Mouse (Mus musculus) myocyte (in vitro differentiated cells): ENCODE results near the gene Col2a1.

ENCODE experiments used
- CEBPB ChIP-seq: IDR thresholded peaks from 2 replicates; pipeline ENCODE4 v1.6.1; 2011; ENCODE audit warnings: mild to moderate bottlenecking, moderate library complexity; ENCODE audit not compliant: poor library complexity, insufficient read depth, severe bottlenecking
- E2F4 ChIP-seq: IDR thresholded peaks from one replicate; pipeline ENCODE4 v1.6.1; 2011; ENCODE audit warnings: mild to moderate bottlenecking, control low read depth, moderate library complexity; ENCODE audit not compliant: insufficient read depth
- MAX ChIP-seq: IDR thresholded peaks from one replicate; pipeline ENCODE4 v1.6.1; 2011; ENCODE audit warnings: low read depth, mild to moderate bottlenecking, control low read depth
- MYOD1 ChIP-seq, 3 experiments: IDR thresholded peaks; one replicate each; pipeline ENCODE4 v1.6.1; 2011; ENCODE audit warnings: control low read depth in 2 of 3, low read depth in 2 of 3, mild to moderate bottlenecking in 2 of 3, moderate library complexity in 1 of 3; ENCODE audit not compliant: insufficient read length in 2 of 3, control insufficient read depth in 1 of 3
- MYOG ChIP-seq, 3 experiments: IDR thresholded peaks; one replicate each; pipeline ENCODE4 v1.6.1; 2011; ENCODE audit warnings: control low read depth in 2 of 3, low read depth in 2 of 3, mild to moderate bottlenecking in 2 of 3; ENCODE audit not compliant: insufficient read length in 2 of 3, control insufficient read depth in 1 of 3, insufficient read depth in 1 of 3
- POLR2A ChIP-seq: IDR thresholded peaks from one replicate; pipeline ENCODE4 v1.6.1; 2011; ENCODE audit warnings: low read depth, mild to moderate bottlenecking, control low read depth, moderate library complexity; ENCODE audit not compliant: insufficient read length
- POLR2AphosphoS2 ChIP-seq: IDR thresholded peaks from one replicate; pipeline ENCODE4 v1.6.1; 2011; ENCODE audit warnings: low read depth, control low read depth; ENCODE audit not compliant: insufficient read length
- SRF ChIP-seq: IDR thresholded peaks from one replicate; pipeline ENCODE4 v1.6.1; 2011; ENCODE audit warnings: low read depth; ENCODE audit not compliant: control insufficient read depth, insufficient read length
- TCF12 ChIP-seq: IDR thresholded peaks from one replicate; pipeline ENCODE4 v1.6.1; 2011; ENCODE audit warnings: mild to moderate bottlenecking, control low read depth; ENCODE audit not compliant: poor library complexity, insufficient read depth, severe bottlenecking
- TCF3 ChIP-seq: IDR thresholded peaks from one replicate; pipeline ENCODE4 v1.6.1; 2011; ENCODE audit warnings: low read depth, control low read depth; ENCODE audit not compliant: insufficient read length
- USF1 ChIP-seq: IDR thresholded peaks from one replicate; pipeline ENCODE4 v1.6.1; 2011; ENCODE audit warnings: low read depth, mild to moderate bottlenecking, control low read depth, moderate library complexity

GRCm38 (mm10) chr15:97955742-97956141, 48.8 kb downstream of the Col2a1 start:
- TF ChIP-seq E2F4 (no peak), POLR2A (no peak), MAX (no peak), MYOG (IDR thresholded peaks at IDR 0.05; ENCODE audit: control insufficient read depth in 1 of 3, insufficient read depth in 1 of 3, insufficient read length in 2 of 3, low read depth in 2 of 3) (no peak), SRF (no peak), TCF3 (no peak), CEBPB (no peak), USF1 (no peak), TCF12 (no peak), POLR2AphosphoS2 (no peak), MYOD1 (IDR thresholded peaks at IDR 0.05; ENCODE audit: control insufficient read depth in 1 of 3, insufficient read length in 2 of 3, low read depth in 2 of 3) (no peak)
